Mouse (Mus musculus) midbrain, embryonic 13.5 days (tissue): ENCODE data around the gene Nsun2. TPM values are rescaled to one million over a fixed set of nuclear protein-coding genes. Genes with fewer than 3 reads are reported as not detected.
"Not testable (repeated sequence)": the region's sequence is repeated elsewhere in the genome, so short reads cannot be mapped to it uniquely, and the experiment has no call there.

Experiments
- ATAC-seq: fragments of 200-750 bp; cut with Nextera tagmentation; 2 replicates; pipeline ENCODE4 v1.8.0; 2017; ENCODE audit warnings: mild to moderate bottlenecking, moderate TSS enrichment, moderate library complexity
- H3K27ac ChIP-seq: fragments of 300-500 bp; sonication (generic); 2 replicates; pipeline ENCODE4 v1.5.1; 2015; ENCODE audit warnings: inconsistent platforms, mild to moderate bottlenecking, moderate library complexity
- H3K27me3 ChIP-seq: fragments of 300-500 bp; sonication (generic); 2 replicates; pipeline ENCODE4 v1.6.1; 2015; ENCODE audit warnings: mild to moderate bottlenecking, inconsistent platforms
- H3K36me3 ChIP-seq: fragments of 300-500 bp; sonication (generic); 2 replicates; pipeline ENCODE4 v1.6.1; 2015; ENCODE audit warnings: mild to moderate bottlenecking, inconsistent platforms
- H3K4me1 ChIP-seq: fragments of 300-500 bp; sonication (generic); replicated peaks from 2 replicates; pipeline ENCODE4 v1.6.1; 2015; ENCODE audit warnings: inconsistent platforms
- H3K4me2 ChIP-seq: fragments of 300-500 bp; sonication (generic); replicated peaks from 2 replicates; pipeline ENCODE4 v1.6.1; 2015; ENCODE audit warnings: moderate library complexity, mild to moderate bottlenecking, inconsistent platforms
- H3K4me3 ChIP-seq: fragments of 300-500 bp; sonication (generic); replicated peaks from 2 replicates; pipeline ENCODE4 v1.5.1; 2015; ENCODE audit warnings: mild to moderate bottlenecking, inconsistent platforms
- H3K9ac ChIP-seq: fragments of 300-500 bp; sonication (generic); replicated peaks from 2 replicates; pipeline ENCODE4 v1.6.1; 2015; ENCODE audit warnings: mild to moderate bottlenecking, inconsistent platforms
- H3K9me3 ChIP-seq: fragments of 300-500 bp; sonication (generic); 2 replicates; pipeline ENCODE4 v1.6.1; 2016; ENCODE audit warnings: mild to moderate bottlenecking, inconsistent platforms
- WGBS: fragments of 180-500 bp; shearing (Covaris S2); methylation state at CpG from one replicate; pipeline ENCODE4 v1.1.7; 2015; 5-methylcytosine and 5-hydroxymethylcytosine counted together
- polyA plus RNA-seq: library from polyadenylated mRNA; unstranded; fragments of >200 nt; fragmentation: Nextera tagmentation; extraction: Ambion mirVana; gene quantifications from 2 replicates; pipeline ENCODE4 v1.2.1, GENCODE M21; 2015

Nsun2 gene
- polyA plus RNA-seq, 1 experiment from 2014 or later = 74.1 TPM

DNA sequence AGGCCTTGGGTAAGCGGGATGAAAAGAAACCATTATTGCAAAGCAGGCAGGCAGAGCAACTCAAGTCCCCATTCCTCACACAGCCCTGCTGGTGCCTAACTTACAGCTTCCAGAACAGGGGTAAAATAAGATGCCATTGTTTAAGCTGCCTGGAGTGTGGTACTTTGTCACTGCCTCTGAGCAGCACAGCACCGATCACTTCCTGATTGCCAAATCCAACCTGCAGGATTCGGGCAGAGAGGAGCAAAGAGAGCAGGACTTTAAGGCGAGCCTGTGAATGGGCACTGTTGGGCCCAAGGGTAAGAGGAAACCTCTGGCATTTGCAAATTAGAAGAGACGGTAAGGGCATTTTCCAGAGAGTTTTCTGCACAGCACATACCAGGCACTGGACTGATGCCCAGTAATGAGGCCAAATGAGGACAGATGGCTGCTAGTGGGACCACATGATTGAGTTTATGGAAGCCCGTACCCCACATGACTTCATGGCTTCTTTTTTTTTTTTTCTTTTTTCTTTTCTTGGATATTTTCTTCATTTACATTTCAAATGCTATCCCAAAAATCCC, 24.6 kb downstream of the Nsun2 start:
- Histone ChIP-seq H3K4me1 (peaks cover 22% of the 10 kb centered on the region), H3K36me3 (no peaks in the 10 kb centered on the region), H3K27me3 (no peaks in the 10 kb centered on the region), H3K9ac (no peak overlapping the region), H3K27ac (0 out of 2 replicates have a peak overlapping the region, but pooled peaks have one; percentile 5), H3K9me3 (no peaks in the 10 kb centered on the region), H3K4me2 (no peak overlapping the region), H3K4me3 (no peak overlapping the region)
- no peak for ATAC-seq
- 70% methylated on average over 6 of the region's 6 CpGs for WGBS

DNA sequence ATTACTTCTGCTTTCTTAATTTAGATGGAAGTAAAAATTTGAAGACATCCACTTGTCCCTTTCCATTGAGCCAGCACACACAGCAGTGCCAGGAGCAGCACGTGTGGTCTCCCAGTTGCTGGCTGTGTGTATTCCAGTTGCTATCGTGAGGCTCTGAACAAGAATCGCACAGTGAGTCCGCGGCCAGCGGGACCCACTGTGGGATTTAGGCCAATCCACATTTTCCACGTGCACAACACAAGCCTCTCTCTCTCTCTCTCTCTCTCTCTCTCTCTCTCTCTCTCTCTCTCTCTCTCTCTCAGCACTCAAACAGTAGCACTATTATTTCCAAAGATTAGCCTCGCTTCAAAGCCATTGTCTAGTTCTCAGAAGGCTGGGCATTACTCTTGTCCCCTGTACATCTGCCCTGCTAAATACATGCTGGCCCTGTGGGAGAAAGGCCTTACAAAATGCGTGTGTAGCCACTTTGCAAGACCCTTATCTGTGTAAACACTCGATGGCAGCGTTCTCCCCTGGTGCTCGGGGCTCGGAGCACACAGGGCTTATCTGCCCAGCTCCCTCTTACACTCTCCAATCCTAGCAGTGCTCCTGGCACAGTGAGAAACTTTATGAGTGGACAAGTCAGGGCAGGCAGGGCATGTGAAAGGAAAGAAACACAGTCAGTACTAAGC, 25.9 kb downstream of the Nsun2 start:
- H3K4me2 ChIP-seq = peak overlapping the region; percentile 22; the same call in 1 of the 2 replicates

DNA sequence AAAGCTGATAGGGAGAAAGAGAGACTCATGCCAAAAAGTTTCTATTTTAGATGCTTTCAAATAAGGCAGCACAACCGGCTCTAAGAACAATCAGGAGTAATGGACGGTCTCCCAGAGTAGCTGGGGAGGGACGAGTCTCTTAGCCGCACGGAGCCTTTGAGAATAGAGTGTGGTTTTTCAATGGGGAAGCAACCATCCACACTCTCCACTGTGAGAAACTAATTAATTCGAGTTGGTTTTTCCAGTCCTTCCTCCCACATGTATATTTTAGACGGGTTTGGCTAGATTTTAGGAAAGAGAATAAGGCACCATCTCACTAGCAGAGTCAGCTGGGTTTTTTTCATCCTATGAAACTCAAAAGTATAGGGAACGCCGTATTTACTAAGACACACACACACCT, 28.5 kb downstream of the Nsun2 start:
- Histone ChIP-seq H3K9me3 (no peaks in the 10 kb centered on the region), H3K4me3 (no peak overlapping the region), H3K9ac (no peak overlapping the region), H3K4me2 (no peak overlapping the region), H3K4me1 (peaks cover 22% of the 10 kb centered on the region), H3K27me3 (no peaks in the 10 kb centered on the region), H3K27ac (no peak overlapping the region), H3K36me3 (no peaks in the 10 kb centered on the region)
- ATAC-seq = no peak
- 82% methylated on average over 9 of the region's 9 CpGs for WGBS

More for the DNA sequence above, 25.9 kb downstream of the Nsun2 start:
- H3K9me3 ChIP-seq = no peaks in the 10 kb centered on the region
- no peaks in the 10 kb centered on the region for H3K36me3 ChIP-seq
- peak overlapping the region; percentile 71 for H3K27ac ChIP-seq
- ATAC-seq = peak; percentile 85
- no peak overlapping the region for H3K4me3 ChIP-seq
- 12% methylated on average over 13 of the region's 13 CpGs for WGBS
- no peak overlapping the region for H3K9ac ChIP-seq
- no peaks in the 10 kb centered on the region for H3K27me3 ChIP-seq
- H3K4me1 ChIP-seq = peaks cover 22% of the 10 kb centered on the region

DNA sequence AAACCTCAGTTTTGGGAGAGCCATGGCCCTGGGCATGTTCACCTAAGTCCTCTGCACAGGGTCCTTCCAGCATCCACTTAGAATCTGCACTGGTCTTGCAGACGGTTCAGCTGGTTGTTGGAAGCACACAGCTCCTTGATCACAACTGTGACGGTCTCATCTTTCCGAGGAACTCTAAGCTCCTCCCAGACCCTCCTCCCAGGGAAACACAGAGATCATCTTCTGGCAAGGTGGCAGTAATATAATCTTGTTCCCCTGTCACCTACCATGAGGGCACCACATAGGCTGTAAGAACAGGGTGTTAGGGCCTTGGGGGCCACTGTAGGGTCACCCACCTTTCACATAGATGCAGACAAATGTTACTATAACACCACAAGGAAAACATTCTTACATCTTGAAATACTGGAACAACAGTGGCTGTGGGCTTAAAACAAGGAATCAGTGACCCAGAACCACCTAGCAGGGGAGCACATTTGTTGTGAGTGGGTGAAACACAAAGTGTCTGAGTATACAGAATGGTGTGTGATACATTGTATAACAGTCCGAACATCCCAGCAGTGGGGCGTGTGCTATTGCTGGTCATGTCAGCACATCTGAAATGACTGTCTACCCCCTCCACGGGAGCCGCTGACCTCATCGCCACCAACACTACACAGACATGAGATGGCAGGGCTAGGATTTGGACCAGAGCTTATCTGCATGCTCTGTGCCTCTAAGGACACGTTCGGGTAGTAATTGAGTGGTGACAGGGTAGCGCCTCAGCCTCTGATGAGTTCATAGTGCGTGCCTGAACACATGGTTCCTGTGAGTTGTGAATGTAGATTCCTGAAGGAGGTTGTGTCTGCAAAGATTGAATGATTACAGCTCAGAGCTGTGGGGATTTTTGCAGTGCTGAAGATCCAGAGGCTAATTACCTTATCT, 29.4 kb downstream of the Nsun2 start:
- Histone ChIP-seq H3K36me3 (no peaks in the 10 kb centered on the region), H3K9me3 (no peaks in the 10 kb centered on the region), H3K4me1 (peaks cover 22% of the 10 kb centered on the region), H3K9ac (no peak overlapping the region), H3K27me3 (no peaks in the 10 kb centered on the region), H3K4me2 (no peak overlapping the region), H3K27ac (no peak overlapping the region), H3K4me3 (no peak overlapping the region)
- no peak for ATAC-seq
- WGBS = 69% methylated on average over 12 of the region's 12 CpGs

DNA sequence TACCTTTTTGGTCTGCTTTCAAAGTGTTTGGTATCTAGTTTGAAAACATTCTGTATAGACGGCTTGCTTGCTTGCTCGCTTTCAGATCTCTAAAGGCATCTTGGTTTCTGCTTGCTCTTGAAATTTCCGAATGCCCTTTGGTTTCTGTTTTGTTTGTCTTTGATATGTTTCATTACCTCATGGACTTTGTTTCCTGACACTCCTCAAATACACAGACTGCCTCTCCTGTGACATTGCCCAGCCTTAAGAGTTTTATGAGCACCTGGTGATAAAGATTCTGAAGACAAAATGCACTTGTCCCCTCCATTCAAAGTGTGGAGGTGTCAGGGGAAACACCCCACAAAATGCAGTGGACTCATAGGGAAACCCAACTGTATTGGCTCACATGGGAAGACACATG, 30.4 kb downstream of the Nsun2 start:
- H3K36me3 ChIP-seq = no peaks in the 10 kb centered on the region
- peaks cover 15% of the 10 kb centered on the region for H3K4me1 ChIP-seq
- no peak overlapping the region for H3K4me3 ChIP-seq
- H3K27me3 ChIP-seq = no peaks in the 10 kb centered on the region
- no peak for ATAC-seq
- no peak overlapping the region for H3K4me2 ChIP-seq
- 89% methylated on average over 3 of the region's 3 CpGs for WGBS
- H3K9me3 ChIP-seq = no peaks in the 10 kb centered on the region
- no peak overlapping the region for H3K27ac ChIP-seq
- H3K9ac ChIP-seq = no peak overlapping the region

DNA sequence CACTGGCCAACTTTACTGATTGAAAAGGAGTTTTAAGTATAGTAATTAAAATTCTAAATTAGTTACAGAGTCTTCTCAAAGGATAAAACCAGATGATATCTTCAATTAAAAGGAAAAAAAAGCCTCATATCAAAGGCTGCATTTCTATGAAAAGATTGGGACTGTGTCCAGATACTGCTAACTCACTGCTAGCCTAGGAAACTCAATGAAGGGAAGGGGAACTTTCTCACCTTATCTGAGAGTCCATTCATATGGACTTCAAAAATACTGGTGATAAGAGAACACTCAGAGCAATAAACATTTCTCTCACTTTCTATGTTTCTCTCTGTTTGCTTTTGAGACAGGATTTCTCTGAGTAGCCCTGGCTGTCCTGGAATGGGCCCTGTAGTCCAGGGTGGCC, 31.0 kb downstream of the Nsun2 start:
- no peak overlapping the region for H3K4me3 ChIP-seq
- H3K36me3 ChIP-seq = no peaks in the 10 kb centered on the region
- H3K9ac ChIP-seq = no peak overlapping the region
- peaks cover 8% of the 10 kb centered on the region for H3K4me1 ChIP-seq
- no peaks in the 10 kb centered on the region for H3K27me3 ChIP-seq
- no peak overlapping the region for H3K4me2 ChIP-seq
- H3K9me3 ChIP-seq = no peaks in the 10 kb centered on the region
- H3K27ac ChIP-seq = no peak overlapping the region
- no peak for ATAC-seq

DNA sequence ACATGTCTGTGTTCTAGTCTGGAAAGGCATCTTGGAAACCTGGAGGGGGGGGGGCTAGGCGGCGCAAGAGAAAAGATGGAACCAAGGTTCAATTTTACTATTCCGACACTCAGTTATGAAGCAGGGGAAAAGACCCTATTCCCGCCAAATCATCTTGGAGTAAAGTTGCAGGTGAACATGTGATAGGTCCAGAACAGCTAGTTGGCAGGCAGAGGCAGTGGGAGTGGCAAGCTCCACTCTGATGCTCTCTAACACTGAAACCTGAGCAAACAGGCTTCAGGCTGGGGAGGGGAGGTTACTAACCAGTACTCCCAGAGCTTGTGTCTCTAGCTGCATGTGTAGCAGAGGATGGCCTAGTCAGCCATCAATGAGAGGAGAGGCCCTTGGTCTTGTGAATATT, 31.9 kb downstream of the Nsun2 start:
- not testable (repeated sequence) for H3K4me3 ChIP-seq, H3K4me1 ChIP-seq, H3K27ac ChIP-seq, H3K9me3 ChIP-seq, H3K9ac ChIP-seq, H3K27me3 ChIP-seq, H3K36me3 ChIP-seq, H3K4me2 ChIP-seq, ATAC-seq
- 97% methylated on average over 4 of the region's 4 CpGs for WGBS

DNA sequence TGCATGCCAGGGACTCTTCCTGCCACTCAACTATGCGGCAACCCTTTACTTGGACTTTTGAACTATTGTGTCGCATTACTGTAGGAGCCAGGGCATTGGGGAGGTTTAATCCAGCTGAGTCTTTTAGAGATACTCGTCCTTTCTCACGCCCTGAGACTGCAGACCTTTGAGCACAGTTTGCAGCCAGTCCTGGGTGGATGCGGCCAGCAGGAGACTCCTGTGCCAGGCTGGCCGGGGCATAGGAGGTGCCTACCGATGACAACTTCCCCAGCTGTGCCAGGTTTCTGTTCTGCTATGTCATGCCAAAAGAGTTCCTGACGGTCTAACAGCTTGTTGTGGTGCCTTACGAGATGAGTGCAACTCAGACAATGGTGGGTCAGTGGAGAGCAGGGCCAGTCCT, 35.7 kb downstream of the Nsun2 start:
- no peak for ATAC-seq
- H3K4me2 ChIP-seq = no peak overlapping the region
- no peaks in the 10 kb centered on the region for H3K36me3 ChIP-seq
- H3K9ac ChIP-seq = no peak overlapping the region
- H3K27me3 ChIP-seq = no peaks in the 10 kb centered on the region
- H3K4me1 ChIP-seq = no peaks in the 10 kb centered on the region
- H3K27ac ChIP-seq = no peak overlapping the region
- no peaks in the 10 kb centered on the region for H3K9me3 ChIP-seq
- no peak overlapping the region for H3K4me3 ChIP-seq
- WGBS = 88% methylated on average over 9 of the region's 9 CpGs

DNA sequence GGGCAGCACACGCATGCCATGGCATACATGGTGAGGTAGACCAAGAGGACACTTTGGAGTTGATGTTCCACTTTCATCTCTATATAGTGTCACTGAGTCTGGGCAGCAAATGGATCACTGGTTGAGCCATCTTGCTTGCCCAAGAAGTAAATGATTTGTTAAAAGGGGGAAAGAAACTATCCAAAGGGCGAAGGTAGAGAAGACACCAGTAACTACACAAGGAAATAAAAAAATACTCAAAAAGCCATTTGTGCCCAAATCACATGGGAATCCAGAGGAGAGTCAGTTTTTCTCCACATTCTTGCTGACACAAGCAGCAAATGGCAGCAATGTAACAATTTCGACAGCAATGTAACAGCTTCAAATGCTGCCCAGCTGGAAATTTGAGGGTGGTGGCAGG, 39.0 kb downstream of the Nsun2 start:
- Histone ChIP-seq H3K36me3 (no peaks in the 10 kb centered on the region), H3K4me1 (no peaks in the 10 kb centered on the region), H3K9ac (no peak overlapping the region), H3K9me3 (no peaks in the 10 kb centered on the region), H3K27me3 (no peaks in the 10 kb centered on the region), H3K4me2 (no peak overlapping the region), H3K27ac (no peak overlapping the region), H3K4me3 (no peak overlapping the region)
- no peak for ATAC-seq
- WGBS = 92% methylated on average over 3 of the region's 3 CpGs

DNA sequence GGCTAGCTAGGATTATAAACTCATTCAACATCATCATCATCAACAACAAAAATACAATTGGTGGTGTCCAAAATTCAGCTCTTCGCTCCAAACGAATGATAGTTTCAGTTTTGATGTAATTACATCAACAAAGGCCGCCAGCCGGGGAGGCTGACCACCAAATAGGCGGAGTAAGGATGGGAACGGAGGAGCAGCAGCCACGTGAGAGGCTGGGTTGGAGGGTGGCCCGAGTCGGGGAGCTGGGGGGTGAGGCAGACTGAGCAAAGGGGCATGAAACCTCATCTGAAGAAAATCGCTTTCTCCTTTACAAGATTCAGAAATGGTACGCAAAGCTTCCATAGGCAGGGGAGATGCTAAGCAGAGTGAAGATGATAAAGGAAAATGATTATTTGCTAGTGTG, 43.1 kb downstream of the Nsun2 start:
- no peak overlapping the region for H3K27ac ChIP-seq
- ATAC-seq = no peak
- H3K36me3 ChIP-seq = no peaks in the 10 kb centered on the region
- 57% methylated on average over 11 of the region's 11 CpGs for WGBS
- no peak overlapping the region for H3K4me3 ChIP-seq
- no peak overlapping the region for H3K4me2 ChIP-seq
- H3K27me3 ChIP-seq = no peaks in the 10 kb centered on the region
- H3K4me1 ChIP-seq = no peaks in the 10 kb centered on the region
- H3K9ac ChIP-seq = no peak overlapping the region
- no peaks in the 10 kb centered on the region for H3K9me3 ChIP-seq

DNA sequence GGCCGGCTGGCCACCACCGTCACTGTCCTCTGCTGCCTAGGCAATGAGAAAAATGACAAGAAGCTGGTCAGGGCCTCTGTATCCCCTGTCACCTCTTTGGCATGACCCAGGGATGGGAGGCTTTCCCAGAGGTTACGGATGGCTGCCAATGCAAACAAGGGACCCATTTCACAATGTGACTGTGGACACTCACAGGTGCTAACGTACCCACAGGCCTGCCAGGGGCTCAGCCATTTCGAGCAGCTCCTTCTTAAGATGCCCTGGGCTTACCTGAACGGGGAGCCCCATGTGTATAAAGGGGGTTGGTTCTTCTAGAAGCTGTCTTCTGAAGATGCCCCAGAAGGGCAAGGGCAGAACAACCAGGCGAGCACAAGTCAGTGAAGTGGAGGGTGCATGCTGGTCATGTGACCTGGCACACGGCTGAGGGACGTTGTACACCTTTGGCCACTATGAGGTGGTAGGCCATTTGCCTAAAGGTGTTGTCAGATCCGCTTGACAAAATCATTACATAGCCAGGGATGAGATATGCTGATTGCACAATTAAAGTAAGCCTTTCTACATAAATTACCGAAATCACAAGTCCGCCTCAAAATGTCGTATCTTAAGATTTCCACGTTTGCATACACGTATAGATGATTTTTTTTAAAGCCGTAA, 43.8 kb downstream of the Nsun2 start:
- no peak overlapping the region for H3K4me2 ChIP-seq
- H3K9me3 ChIP-seq = no peaks in the 10 kb centered on the region
- no peak overlapping the region for H3K27ac ChIP-seq
- no peak for ATAC-seq
- no peaks in the 10 kb centered on the region for H3K4me1 ChIP-seq
- no peak overlapping the region for H3K9ac ChIP-seq
- WGBS = 93% methylated on average over 16 of the region's 16 CpGs
- no peaks in the 10 kb centered on the region for H3K36me3 ChIP-seq
- H3K4me3 ChIP-seq = no peak overlapping the region
- no peaks in the 10 kb centered on the region for H3K27me3 ChIP-seq

DNA sequence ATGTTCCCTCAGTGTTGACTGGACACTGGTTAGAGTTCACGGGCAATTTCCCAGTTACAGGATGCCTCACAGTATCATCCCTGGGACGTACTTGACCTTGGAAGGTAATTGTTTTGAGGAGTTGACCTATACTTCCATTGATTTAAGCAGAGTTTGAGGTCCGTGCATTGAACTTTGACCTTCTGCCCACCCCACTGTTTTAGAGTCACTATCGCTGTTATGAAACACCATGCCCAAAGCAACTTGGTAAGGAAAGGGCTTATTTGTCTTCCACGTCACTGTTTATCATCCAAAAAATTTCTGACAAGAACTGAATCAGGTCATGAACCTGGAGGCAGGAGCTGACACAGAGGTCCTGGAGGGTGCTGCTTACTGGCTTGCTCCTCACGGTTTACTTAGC, 48.9 kb downstream of the Nsun2 start:
- Histone ChIP-seq H3K27ac (no peak overlapping the region), H3K9ac (no peak overlapping the region), H3K36me3 (no peaks in the 10 kb centered on the region), H3K4me3 (no peak overlapping the region), H3K9me3 (no peaks in the 10 kb centered on the region), H3K27me3 (no peaks in the 10 kb centered on the region), H3K4me1 (no peaks in the 10 kb centered on the region), H3K4me2 (no peak overlapping the region)
- ATAC-seq = no peak
- 93% methylated on average over 6 of the region's 6 CpGs for WGBS
